Mouse (Mus musculus) forebrain, embryonic 14.5 days (tissue): ENCODE data around the gene Atp9a. TPM values are rescaled to one million over a fixed set of nuclear protein-coding genes. Genes with fewer than 3 reads are reported as not detected.

Experiments used
- ATAC-seq: fragments of 200-750 bp; cut with Nextera tagmentation; 2 replicates; pipeline ENCODE4 v1.8.0; 2017; ENCODE audit warnings: mild to moderate bottlenecking, moderate library complexity
- DNase-seq: peaks from one replicate; pipeline ENCODE4 v3.0.0-alpha.2; 2015; ENCODE audit warnings: low spot score
- H3K27ac ChIP-seq: fragments of 300-500 bp; sonication (generic); 2 replicates; pipeline ENCODE4 v1.5.1; 2014; ENCODE audit warnings: low read depth, mild to moderate bottlenecking, control low read depth, low read length, moderate library complexity
- H3K27me3 ChIP-seq: fragments of 300-500 bp; sonication (generic); replicated peaks from 2 replicates; pipeline ENCODE4 v1.6.1; 2014; ENCODE audit warnings: low read length, control low read depth, mixed read lengths; ENCODE audit not compliant: control insufficient read depth, insufficient read depth
- H3K36me3 ChIP-seq: fragments of 300-500 bp; sonication (generic); 2 replicates; pipeline ENCODE4 v1.6.1; 2014; ENCODE audit warnings: low read length, control low read depth; ENCODE audit not compliant: control insufficient read depth, insufficient read depth
- H3K4me1 ChIP-seq: fragments of 300-500 bp; sonication (generic); 2 replicates; pipeline ENCODE4 v1.6.1; 2014; ENCODE audit warnings: antibody characterized with exemption, low read length, control low read depth; ENCODE audit not compliant: control insufficient read depth, insufficient read depth
- H3K4me2 ChIP-seq: fragments of 300-500 bp; sonication (generic); 2 replicates; pipeline ENCODE4 v1.6.1; 2014; ENCODE audit warnings: mild to moderate bottlenecking, control low read depth, low read length
- H3K4me3 ChIP-seq: fragments of 300-500 bp; sonication (generic); 2 replicates; pipeline ENCODE4 v1.5.1; 2014; ENCODE audit warnings: low read depth, low read length, control low read depth
- H3K9ac ChIP-seq: fragments of 300-500 bp; sonication (generic); 2 replicates; pipeline ENCODE4 v1.6.1; 2014; ENCODE audit warnings: mild to moderate bottlenecking, low read length, control low read depth, moderate library complexity
- H3K9me3 ChIP-seq: fragments of 300-500 bp; sonication (generic); replicated peaks from 2 replicates; pipeline ENCODE4 v1.6.1; 2016; ENCODE audit warnings: low read length, control low read depth, mixed read lengths; ENCODE audit not compliant: control insufficient read depth
- WGBS: fragments of 180-500 bp; shearing (Covaris S2); extraction: QIAGEN DNeasy Blood & Tissue Kit; methylation state at CpG from one replicate; pipeline ENCODE4 v1.1.7; 2014; 5-methylcytosine and 5-hydroxymethylcytosine counted together
- microRNA-seq: library from miRNA; unstranded; fragments of <30 nt; microRNA quantifications from one replicate; pipeline ENCODE4, GENCODE M21; 2016
- polyA plus RNA-seq: library from polyadenylated mRNA; unstranded; fragments of >200 nt; fragmentation: Nextera tagmentation; extraction: Ambion mirVana; gene quantifications from 2 replicates; pipeline ENCODE4 v1.2.1, GENCODE M21; 2014

Atp9a gene
- polyA plus RNA-seq, 1 experiment from 2014 or later = 42.4 TPM

GRCm38 (mm10) chr2:168586512-168586911 is 155.7 kb downstream of the Atp9a start:
- H3K4me1 ChIP-seq = peaks cover 17% of the 10 kb centered on the region; the same call in 1 of the 2 replicates
- peaks cover 10% of the 10 kb centered on the region; the same call in 1 of the 2 replicates for H3K27me3 ChIP-seq
- H3K9me3 ChIP-seq = no peaks in the 10 kb centered on the region
- H3K9ac ChIP-seq = no peak overlapping the region
- ATAC-seq (no peak), DNase-seq (no peak)
- H3K4me2 ChIP-seq = no peak overlapping the region
- H3K27ac ChIP-seq = no peak overlapping the region
- WGBS = 90% methylated on average over 12 of the region's 12 CpGs
- no peaks in the 10 kb centered on the region for H3K36me3 ChIP-seq
- H3K4me3 ChIP-seq = no peak overlapping the region

- Histone ChIP-seq H3K9me3 (no peaks in the 10 kb centered on the region), H3K36me3 (no peaks in the 10 kb centered on the region), H3K27me3 (no peaks in the 10 kb centered on the region), H3K4me1 (peaks cover 10% of the 10 kb centered on the region; the same call in 1 of the 2 replicates), H3K9ac (no peak overlapping the region), H3K4me3 (no peak overlapping the region), H3K4me2 (no peak overlapping the region), H3K27ac (peak overlapping the region; percentile 48; the same call in 1 of the 2 replicates)
- DNase-seq (peak; percentile 54), ATAC-seq (0 out of 2 replicates have a peak, but pooled peaks have one; percentile 35)
- 46% methylated on average over 6 of the region's 6 CpGs for WGBS
These were observed 157.4 kb downstream of the Atp9a start for GRCm38 (mm10) chr2:168584857-168585256.

Small RNA genes within 50 kb of the gene (microRNA-seq; reads per million reads assigned to microRNA genes)
- gene Mir7004 = 1.9 reads per million, percentile 8 among the genes with 10 or more reads in this experiment

Other genes with a start within 250 kb of the Atp9a start
- 1.2 and 1.4 TPM in 2 replicates for gene Nfatc2, start 140.8 kb downstream of the Atp9a start, polyA plus RNA-seq
- gene Sall4, start 25.5 kb upstream of the Atp9a start, polyA plus RNA-seq = 0.71 and 1.1 TPM in 2 replicates
- 29.7 and 36.6 TPM in 2 replicates for gene Zfp64, start 213.2 kb upstream of the Atp9a start, polyA plus RNA-seq